In the genomic region with DNA sequence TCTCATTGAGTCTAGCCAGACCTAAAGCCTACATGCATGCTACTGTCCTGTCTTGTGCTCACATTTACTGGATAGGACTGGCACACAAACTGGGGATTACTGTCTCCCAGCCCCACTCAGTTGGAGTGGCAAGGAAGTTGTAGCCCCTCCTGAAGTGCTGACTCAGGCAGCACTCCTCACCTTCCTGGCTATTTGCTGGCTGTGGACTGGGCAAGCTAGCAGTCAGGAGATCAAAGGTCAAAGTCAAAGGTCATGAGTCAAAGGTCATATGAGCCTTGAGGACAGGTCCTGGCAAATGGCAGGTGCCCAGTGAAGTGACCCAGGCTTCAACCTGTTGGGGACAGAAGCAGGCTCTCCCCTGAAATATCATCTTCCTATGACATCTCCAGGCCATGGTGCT, we compare ENCODE assay signal across 25 mouse cellular contexts.
DNase-seq lines count a peak whose midpoint lies in the region; ATAC-seq and TF ChIP-seq lines count a peak whose summit lies in the region.
"Had no signal": no experiment of that assay in that cellular context is flagged by ENCODE, and none has a peak within 500 bp of the region (broad histone marks: within the 10 kb centered on the region; RNA-seq: fewer than 3 reads in every experiment).

No protein-coding gene starts in this region.

- 0 out of 2 replicates have a peak overlapping the region, but pooled peaks have one; percentile 67 for H3K27ac ChIP-seq in intestine, embryonic 15.5 days
- H3K27ac ChIP-seq in intestine, postnatal 0 days (ENCODE audit: low read depth, low read length) = no peak overlapping the region
- H3K27ac ChIP-seq in kidney, embryonic 15.5 days = peak overlapping the region; percentile 24; the same call in 1 of the 2 replicates
- no peak overlapping the region for H3K27ac ChIP-seq in liver, adult 2 months (replicated peaks; ENCODE audit: insufficient read depth, low read depth, low read length)
- no peak overlapping the region for H3K27ac ChIP-seq in liver, embryonic 11.5 days (ENCODE audit: low read depth, low read length)
- no peak overlapping the region for H3K27ac ChIP-seq in stomach, postnatal 0 days (replicated peaks)
- H3K27ac ChIP-seq: embryonic facial prominence, embryonic 15.5 days; forebrain, embryonic 10.5 days; heart, embryonic 10.5 days had no signal

- H3K36me3 ChIP-seq in intestine, embryonic 15.5 days = no peaks in the 10 kb centered on the region
- no peaks in the 10 kb centered on the region for H3K36me3 ChIP-seq in intestine, postnatal 0 days (ENCODE audit: control insufficient read depth, insufficient read depth)
- no peaks in the 10 kb centered on the region for H3K36me3 ChIP-seq in kidney, embryonic 15.5 days
- H3K36me3 ChIP-seq in liver, adult 2 months (ENCODE audit: control insufficient read depth, insufficient read depth, low read length) = no peaks in the 10 kb centered on the region
- no peaks in the 10 kb centered on the region for H3K36me3 ChIP-seq in liver, embryonic 11.5 days (ENCODE audit: control insufficient read depth, insufficient read depth, low read length)
- no peaks in the 10 kb centered on the region for H3K36me3 ChIP-seq in stomach, postnatal 0 days (ENCODE audit: control insufficient read depth, insufficient read depth, low read length)
- H3K36me3 ChIP-seq: embryonic facial prominence, embryonic 15.5 days; forebrain, embryonic 10.5 days; heart, embryonic 10.5 days had no signal

- H3K4me1 ChIP-seq in intestine, embryonic 15.5 days (replicated peaks) = 0 out of 2 replicates have a peak, but pooled peaks cover 6% of the 10 kb centered on the region
- 0 out of 2 replicates have a peak, but pooled peaks cover 4% of the 10 kb centered on the region for H3K4me1 ChIP-seq in intestine, postnatal 0 days (replicated peaks; ENCODE audit: control insufficient read depth, insufficient read depth, low read length)
- H3K4me1 ChIP-seq in kidney, embryonic 15.5 days = peaks cover 29% of the 10 kb centered on the region
- peaks cover 25% of the 10 kb centered on the region for H3K4me1 ChIP-seq in liver, adult 2 months (ENCODE audit: control insufficient read depth, insufficient read depth, low read length)
- H3K4me1 ChIP-seq in liver, embryonic 11.5 days (replicated peaks; ENCODE audit: control insufficient read depth, insufficient read depth, low read length) = peaks cover 24% of the 10 kb centered on the region
- peaks cover 2% of the 10 kb centered on the region; the same call in 1 of the 2 replicates for H3K4me1 ChIP-seq in stomach, postnatal 0 days (replicated peaks; ENCODE audit: control insufficient read depth, insufficient read depth)

- H3K9ac ChIP-seq in intestine, embryonic 15.5 days = no peak overlapping the region
- no peak overlapping the region for H3K9ac ChIP-seq in intestine, postnatal 0 days (ENCODE audit: low read depth, low read length)
- H3K9ac ChIP-seq in kidney, embryonic 15.5 days = no peak overlapping the region
- no peak overlapping the region for H3K9ac ChIP-seq in liver, adult 2 months (ENCODE audit: low read depth, low read length)
- H3K9ac ChIP-seq in liver, embryonic 11.5 days (ENCODE audit: low read depth, low read length) = no peak overlapping the region
- H3K9ac ChIP-seq in stomach, postnatal 0 days (ENCODE audit: low read length) = no peak overlapping the region
- H3K9ac ChIP-seq: embryonic facial prominence, embryonic 15.5 days had no signal

- TF ChIP-seq POLR2A in liver, adult 2 months (IDR thresholded peaks at IDR 0.05; ENCODE audit: extremely low read depth, insufficient read depth, low read length) = no peak

- no peaks in the 10 kb centered on the region for H3K27me3 ChIP-seq in intestine, embryonic 15.5 days (replicated peaks)
- no peaks in the 10 kb centered on the region for H3K27me3 ChIP-seq in intestine, postnatal 0 days (replicated peaks; ENCODE audit: control insufficient read depth, insufficient read depth, low read length)
- H3K27me3 ChIP-seq in kidney, embryonic 15.5 days = no peaks in the 10 kb centered on the region
- no peaks in the 10 kb centered on the region for H3K27me3 ChIP-seq in liver, adult 2 months (ENCODE audit: control insufficient read depth, insufficient read depth, low read length)
- no peaks in the 10 kb centered on the region for H3K27me3 ChIP-seq in liver, embryonic 11.5 days (replicated peaks; ENCODE audit: control insufficient read depth, insufficient read depth, low read length)
- H3K27me3 ChIP-seq in stomach, postnatal 0 days (ENCODE audit: control insufficient read depth, insufficient read depth, low read length) = no peaks in the 10 kb centered on the region
- H3K27me3 ChIP-seq: embryonic facial prominence, embryonic 15.5 days had no signal

- no peak overlapping the region for H3K4me2 ChIP-seq in intestine, embryonic 15.5 days (replicated peaks)
- H3K4me2 ChIP-seq in intestine, postnatal 0 days (replicated peaks; ENCODE audit: low read depth) = no peak overlapping the region
- H3K4me2 ChIP-seq in kidney, embryonic 15.5 days = no peak overlapping the region
- H3K4me2 ChIP-seq in liver, embryonic 11.5 days = no peak overlapping the region
- no peak overlapping the region for H3K4me2 ChIP-seq in stomach, postnatal 0 days (replicated peaks; ENCODE audit: low read depth)
- H3K4me2 ChIP-seq: embryonic facial prominence, embryonic 15.5 days had no signal

- H3K79me2 ChIP-seq in liver, adult 2 months (ENCODE audit: control insufficient read depth, insufficient read depth, low read length) = no peaks in the 10 kb centered on the region

- no peaks in the 10 kb centered on the region for H3K9me3 ChIP-seq in intestine, embryonic 15.5 days
- no peaks in the 10 kb centered on the region for H3K9me3 ChIP-seq in intestine, postnatal 0 days (ENCODE audit: control insufficient read depth)
- H3K9me3 ChIP-seq in kidney, embryonic 15.5 days (replicated peaks) = no peaks in the 10 kb centered on the region
- no peaks in the 10 kb centered on the region for H3K9me3 ChIP-seq in liver, embryonic 11.5 days (ENCODE audit: control insufficient read depth, low read length)
- no peaks in the 10 kb centered on the region for H3K9me3 ChIP-seq in stomach, postnatal 0 days (ENCODE audit: control insufficient read depth, low read length)
- H3K9me3 ChIP-seq: embryonic facial prominence, embryonic 15.5 days; forebrain, embryonic 10.5 days; G1E; heart, embryonic 10.5 days had no signal

- ATAC-seq in intestine, embryonic 15.5 days = no peak
- no peak for ATAC-seq in intestine, postnatal 0 days
- ATAC-seq in kidney, embryonic 15.5 days (replicated peaks; ENCODE audit: low FRiP score) = peak; percentile 38; the same call in 1 of the 2 replicates
- ATAC-seq in liver, embryonic 11.5 days (replicated peaks; ENCODE audit: low FRiP score) = no peak
- ATAC-seq in stomach, postnatal 0 days (ENCODE audit: low FRiP score, low TSS enrichment) = 0 out of 2 replicates have a peak, but pooled peaks have one; percentile 5
- ATAC-seq: CD4-positive, CD25-positive, alpha-beta regulatory T cell, adult 4 months; forebrain, embryonic 14.5 days had no signal

- TF ChIP-seq EP300 in stomach, postnatal 0 days (optimal IDR thresholded peaks at IDR 0.05) = no peak

- no peak for TF ChIP-seq CTCF in intestine, postnatal 0 days (IDR thresholded peaks at IDR 0.05; ENCODE audit: low read depth)
- no peak for TF ChIP-seq CTCF in liver, adult 2 months (IDR thresholded peaks at IDR 0.05; ENCODE audit: low read depth, low read length)
- no peak for TF ChIP-seq CTCF in stomach, postnatal 0 days (IDR thresholded peaks at IDR 0.05; ENCODE audit: low read depth)

- no peak overlapping the region for H3K4me3 ChIP-seq in intestine, embryonic 15.5 days (replicated peaks)
- H3K4me3 ChIP-seq in intestine, postnatal 0 days (ENCODE audit: low read depth, low read length) = no peak overlapping the region
- no peak overlapping the region for H3K4me3 ChIP-seq in kidney, embryonic 15.5 days (replicated peaks)
- H3K4me3 ChIP-seq in liver, adult 2 months (ENCODE audit: insufficient read depth, low read depth, low read length) = no peak overlapping the region
- H3K4me3 ChIP-seq in liver, embryonic 11.5 days (ENCODE audit: low read depth, low read length) = no peak overlapping the region
- H3K4me3 ChIP-seq in stomach, postnatal 0 days (ENCODE audit: low read depth, low read length) = no peak overlapping the region
- H3K4me3 ChIP-seq: embryonic facial prominence, embryonic 15.5 days; erythroblast, embryonic 14.5 days; forebrain, embryonic 10.5 days; heart, embryonic 10.5 days had no signal

- DNase-seq in kidney, adult 11 months = no peak
- DNase-seq in liver, adult 2 months (ENCODE audit: extremely low read depth, low read depth, low spot score) = peak; percentile 60
- no peak for DNase-seq in liver, embryonic 11.5 days (ENCODE audit: low spot score)
- no peak for DNase-seq in stomach, postnatal 0 days (ENCODE audit: low spot score)
- no peak for DNase-seq in frontal cortex, postnatal 10 days (ENCODE audit: low spot score in 2 of 2)
- DNase-seq: adrenal gland, postnatal 10 days; B cell, adult 2 months; cerebellum, adult 11 months; cerebellum, adult 8-10 months; cerebellum, postnatal 14 days; embryo, embryonic 11 days; gastrocnemius, postnatal 10 days; heart, adult 18-20 months; heart, postnatal 10 days; heart, postnatal 4 days had no signal

Comparison
In these comparisons a context has a peak if more than half of its experiments do, and no peak if none do; other contexts are left out.
1. H3K27ac ChIP-seq: peak in intestine, embryonic 15.5 days (single experiment) and kidney, embryonic 15.5 days (single experiment); none in intestine, postnatal 0 days (single experiment), liver, adult 2 months (single experiment), liver, embryonic 11.5 days (single experiment) and stomach, postnatal 0 days (single experiment).
2. ATAC-seq: peak in kidney, embryonic 15.5 days (single experiment) and stomach, postnatal 0 days (single experiment); none in intestine, embryonic 15.5 days (single experiment), intestine, postnatal 0 days (single experiment) and liver, embryonic 11.5 days (single experiment).